Mouse (Mus musculus): ENCODE data around the gene BC037034. TPM values are rescaled to one million over a fixed set of nuclear protein-coding genes. Genes with fewer than 3 reads are reported as not detected.
"Not testable (repeated sequence)": the region's sequence is repeated elsewhere in the genome, so short reads cannot be mapped to it uniquely, and the experiment has no call there.

Gene BC037034
- total RNA-seq, 2 experiments from 2014 or later: 20.6 to 30.4 TPM

GRCm38 (mm10) chr5:138219864-138220263 lies 44.0 kb downstream of the BC037034 start:
- no peak for DNase-seq

- DNase-seq: not testable (repeated sequence)
These were observed 47.2 kb downstream of the BC037034 start for GRCm38 (mm10) chr5:138216632-138217031.

Other genes with a start within 250 kb of the BC037034 start
- not detected for gene Smok3a, start 242.8 kb downstream of the BC037034 start, total RNA-seq (2021)
- not detected for gene Smok3b, start 242.6 kb downstream of the BC037034 start, total RNA-seq (2021)
- gene Smok3c, start 210.8 kb downstream of the BC037034 start, total RNA-seq (2021): not detected
- 10 to 100 TPM; 36.3 to 41.9 TPM for gene Zkscan1, start 178.9 kb downstream of the BC037034 start, total RNA-seq (2021)
- 10 to 100 TPM; 15.2 to 16.9 TPM for gene Zscan21, start 147.1 kb downstream of the BC037034 start, total RNA-seq (2021)
- gene Zfp113, start 108.3 kb downstream of the BC037034 start, total RNA-seq (2021): 10 to 100 TPM; 11.7 to 12.4 TPM
- gene Cops6, start 103.0 kb downstream of the BC037034 start, total RNA-seq (2021): 100 to 1,000 TPM; 143 to 152 TPM
- 10 to 100 TPM; 19.1 to 19.7 TPM for gene Ap4m1, start 92.0 kb downstream of the BC037034 start, total RNA-seq (2021)
- 10 to 100 TPM; 33.0 to 34.5 TPM for gene Mcm7, start 91.6 kb downstream of the BC037034 start, total RNA-seq (2021)
- 10 to 100 TPM; 41.2 to 47.5 TPM for gene Taf6, start 76.6 kb downstream of the BC037034 start, total RNA-seq (2021)
- gene Cnpy4, start 76.5 kb downstream of the BC037034 start, total RNA-seq (2021): 10 to 100 TPM; 21.5 to 24.7 TPM
- 1 to 10 TPM; 8.5 to 9.2 TPM for gene Mblac1, start 69.7 kb downstream of the BC037034 start, total RNA-seq (2021)
- gene Nxpe5, start 38.1 kb downstream of the BC037034 start, total RNA-seq (2021): under 1 TPM; 0.26 to 0.43 TPM
- 10 to 100 TPM; 76.3 to 99.9 TPM for gene Lamtor4, start 8.6 kb downstream of the BC037034 start, total RNA-seq (2021)
- under 1 TPM in 1 of 2 experiments, not detected in 1; 0.17 TPM for gene Gal3st4, start 8.8 kb upstream of the BC037034 start, total RNA-seq (2021)
- gene Gm43720, start 15.9 kb upstream of the BC037034 start, total RNA-seq (2021): not detected
- under 1 TPM; 0.26 to 0.36 TPM for gene Gpc2, start 16.0 kb upstream of the BC037034 start, total RNA-seq (2021)
- not detected for gene Stag3, start 16.2 kb upstream of the BC037034 start, total RNA-seq (2021)
- under 1 TPM in 1 of 2 experiments, not detected in 1; 0.36 TPM for gene Pvrig, start 77.9 kb upstream of the BC037034 start, total RNA-seq (2021)
- gene Zfp157, start 177.4 kb upstream of the BC037034 start, total RNA-seq (2021): 1 to 10 TPM; 5.5 to 8.1 TPM

All from adrenal gland, postnatal 36 days (tissue).